Mouse (Mus musculus): ENCODE measurements around the gene Med31. TPM values are rescaled to one million over a fixed set of nuclear protein-coding genes. Genes with fewer than 3 reads are reported as not detected.

The Med31 gene
- 10 to 100 TPM; 10.4 to 10.6 TPM for total RNA-seq (2021)

- intact Hi-C loops (cut with DNase I), result no loop called here
- DNase-seq (ENCODE audit: low spot score), result peak; percentile 62
Measured at GRCm38 (mm10) chr11:72215410-72215797, at the start of gene Med31. Med31 (minus strand) TSS chr11:72215592.

GRCm38 (mm10) chr11:72256441-72256840 lies 41.0 kb upstream of the Med31 start:
- intact Hi-C loops (cut with DNase I), result no loop called here
- no peak for DNase-seq (ENCODE audit: low spot score)

GRCm38 (mm10) chr11:72255629-72256028 lies 40.2 kb upstream of the Med31 start:
- no peak for DNase-seq (ENCODE audit: low spot score)
- intact Hi-C loops (cut with DNase I), result no loop called here

- DNase-seq (ENCODE audit: low spot score), result no peak
- intact Hi-C loops (cut with DNase I), result no loop called here
Measured at GRCm38 (mm10) chr11:72245196-72245753, 29.9 kb upstream of the Med31 start.

GRCm38 (mm10) chr11:72240062-72240860 lies 24.9 kb upstream of the Med31 start:
- intact Hi-C loops (cut with DNase I), result no loop called here
- no peak for DNase-seq (ENCODE audit: low spot score)

GRCm38 (mm10) chr11:72234013-72234412 lies 18.6 kb upstream of the Med31 start:
- no peak for DNase-seq (ENCODE audit: low spot score)
- intact Hi-C loops (cut with DNase I), result no loop called here

- DNase-seq (ENCODE audit: low spot score), result no peak
- intact Hi-C loops (cut with DNase I), result no loop called here
Measured at GRCm38 (mm10) chr11:72232991-72233390, 17.6 kb upstream of the Med31 start.

- intact Hi-C loops (cut with DNase I), result no loop called here
- no peak for DNase-seq (ENCODE audit: low spot score)
Measured at GRCm38 (mm10) chr11:72232068-72232467, 16.7 kb upstream of the Med31 start.

GRCm38 (mm10) chr11:72228513-72228912 lies 13.1 kb upstream of the Med31 start:
- no peak for DNase-seq (ENCODE audit: low spot score)
- intact Hi-C loops (cut with DNase I), result loop anchor here (5.0 to 10.0 kb wide), 3 partner anchors 94 to 566 kb away; partner anchors contain the start of genes Cyb5d2 and Zzef1

GRCm38 (mm10) chr11:72226901-72227300 lies 11.5 kb upstream of the Med31 start:
- intact Hi-C loops (cut with DNase I), result loop anchor here (5.0 to 10.0 kb wide), 3 partner anchors 95 to 568 kb away; partner anchors contain the start of genes Cyb5d2 and Zzef1
- DNase-seq (ENCODE audit: low spot score), result no peak

- intact Hi-C loops (cut with DNase I), result loop anchor here (5.0 to 10.0 kb wide), 3 partner anchors 96 to 569 kb away; partner anchors contain the start of genes Cyb5d2 and Zzef1
Measured at GRCm38 (mm10) chr11:72226020-72226791, 10.8 kb upstream of the Med31 start.

GRCm38 (mm10) chr11:72224865-72225264 lies 9.5 kb upstream of the Med31 start:
- intact Hi-C loops (cut with DNase I), result loop anchor here (5.0 to 10.0 kb wide), 5 partner anchors 97 to 570 kb away; partner anchors contain the start of genes Cyb5d2 and Zzef1
- DNase-seq (ENCODE audit: low spot score), result no peak

More at GRCm38 (mm10) chr11:72226020-72226791, 10.8 kb upstream of the Med31 start:
- DNase-seq (ENCODE audit: low spot score), result no peak

- intact Hi-C loops (cut with DNase I), result loop anchor here (5.0 to 10.0 kb wide), 3 partner anchors 204 to 571 kb away; partner anchors contain the start of genes Cyb5d2 and Zzef1
- DNase-seq (ENCODE audit: low spot score), result no peak
Measured at GRCm38 (mm10) chr11:72223414-72223813, 8.0 kb upstream of the Med31 start.

GRCm38 (mm10) chr11:72221278-72221677 lies 5.9 kb upstream of the Med31 start:
- no peak for DNase-seq (ENCODE audit: low spot score)
- intact Hi-C loops (cut with DNase I), result loop anchor here (5.0 to 10.0 kb wide), 3 partner anchors 206 to 574 kb away; partner anchors contain the start of genes Cyb5d2 and Zzef1

- intact Hi-C loops (cut with DNase I), result no loop called here
- no peak for DNase-seq (ENCODE audit: low spot score)
Measured at GRCm38 (mm10) chr11:72217116-72217515, 1.7 kb upstream of the Med31 start.

- peak; percentile 88 for DNase-seq (ENCODE audit: low spot score)
- intact Hi-C loops (cut with DNase I), result no loop called here
Measured at GRCm38 (mm10) chr11:72214591-72215409, 592 bp downstream of the Med31 start.

GRCm38 (mm10) chr11:72207834-72208377 lies 7.5 kb downstream of the Med31 start:
- intact Hi-C loops (cut with DNase I), result loop anchor here (5.0 kb wide), 1 partner anchor 156 kb away; no protein-coding TSS in a partner anchor
- no peak for DNase-seq (ENCODE audit: low spot score)

GRCm38 (mm10) chr11:72207204-72207833 lies 8.1 kb downstream of the Med31 start, which contains the start of the genes 4933427D14Rik and Txndc17:
4933427D14Rik (minus strand) TSS chr11:72207459.
Txndc17 (plus strand) TSS chr11:72207547.
- peak; percentile 78 for DNase-seq (ENCODE audit: low spot score)
- intact Hi-C loops (cut with DNase I), result loop anchor here (5.0 kb wide), 1 partner anchor 155 kb away; no protein-coding TSS in a partner anchor

All from heart, postnatal 25 days (tissue).